Comparison of ENCODE assay signal across 16 mouse cellular contexts in the genomic region with DNA sequence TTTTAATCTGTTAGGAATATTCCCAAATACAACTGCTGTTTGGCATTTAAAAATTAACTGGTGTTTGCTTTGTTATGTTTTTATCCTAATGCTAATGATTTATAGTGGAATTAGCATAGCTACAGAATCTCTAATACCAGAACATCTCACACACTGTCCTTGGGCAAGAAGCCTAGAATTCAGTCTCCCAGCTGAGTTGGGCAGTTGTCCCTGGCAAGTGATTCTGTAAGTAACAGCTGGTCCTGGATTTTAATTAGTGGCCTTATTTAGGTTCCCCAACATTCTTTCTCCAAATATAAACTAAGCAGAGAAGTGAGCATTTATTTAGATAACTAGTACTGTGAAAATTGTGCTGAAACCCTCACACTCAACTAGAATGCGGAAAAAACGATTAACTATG.
DNase-seq lines count a peak whose midpoint lies in the region; ATAC-seq lines count a peak whose summit lies in the region.
"Had no signal": no experiment of that assay in that cellular context is flagged by ENCODE, and none has a peak within 500 bp of the region (broad histone marks: within the 10 kb centered on the region; RNA-seq: fewer than 3 reads in every experiment).

No protein-coding gene starts in this region.

- WGBS in midbrain, embryonic 14.5 days: 95% methylated on average over 2 of the region's 2 CpGs
- 92% methylated on average over 2 of the region's 2 CpGs for WGBS in midbrain, embryonic 11.5 days

- H3K27ac ChIP-seq in midbrain, embryonic 14.5 days (replicated peaks; ENCODE audit: low read depth, low read length): no peak overlapping the region
- H3K27ac ChIP-seq in midbrain, embryonic 11.5 days (ENCODE audit: low read depth, low read length): no peak overlapping the region
- H3K27ac ChIP-seq: embryonic facial prominence, embryonic 10.5 days; intestine, embryonic 15.5 days; liver, embryonic 15.5 days; midbrain, embryonic 13.5 days; neural tube, embryonic 15.5 days had no signal

- peak; percentile 11 for DNase-seq in adrenal gland, adult 2 months
- no peak for DNase-seq in adrenal gland, adult 18-20 months (ENCODE audit: low spot score in 2 of 2)
- peak; percentile 39 for DNase-seq in midbrain, embryonic 14.5 days
- no peak for DNase-seq in midbrain, embryonic 11.5 days (ENCODE audit: low spot score, missing footprints)
- DNase-seq in cerebellum, postnatal 36 days: peak; percentile 81 to 89
- peak; percentile 74 for DNase-seq in left cerebral cortex, postnatal 4 days
- DNase-seq in urinary bladder, postnatal 36 days (ENCODE audit: low spot score in 2 of 2): no peak
- DNase-seq in retina, embryonic 14.5 days (ENCODE audit: low spot score): no peak
- DNase-seq: thymus, postnatal 4 days had no signal

- no peak overlapping the region for H3K4me2 ChIP-seq in midbrain, embryonic 14.5 days (ENCODE audit: low read length)
- no peak overlapping the region for H3K4me2 ChIP-seq in midbrain, embryonic 11.5 days
- H3K4me2 ChIP-seq: heart, embryonic 12.5 days; intestine, embryonic 15.5 days; liver, embryonic 15.5 days; midbrain, embryonic 13.5 days; neural tube, embryonic 15.5 days had no signal

- H3K27me3 ChIP-seq in midbrain, embryonic 14.5 days (ENCODE audit: control insufficient read depth, insufficient read depth, low read length): no peaks in the 10 kb centered on the region
- no peaks in the 10 kb centered on the region for H3K27me3 ChIP-seq in midbrain, embryonic 11.5 days (ENCODE audit: control insufficient read depth, insufficient read depth, low read length)
- H3K27me3 ChIP-seq: heart, embryonic 12.5 days; intestine, embryonic 15.5 days; liver, embryonic 15.5 days; midbrain, embryonic 13.5 days; neural tube, embryonic 15.5 days had no signal

- H3K36me3 ChIP-seq in midbrain, embryonic 14.5 days (ENCODE audit: control insufficient read depth, insufficient read depth, low read length): no peaks in the 10 kb centered on the region
- no peaks in the 10 kb centered on the region for H3K36me3 ChIP-seq in midbrain, embryonic 11.5 days (ENCODE audit: control insufficient read depth, insufficient read depth, low read length)
- H3K36me3 ChIP-seq: embryonic facial prominence, embryonic 10.5 days; G1E; heart, embryonic 12.5 days; intestine, embryonic 15.5 days; liver, embryonic 15.5 days; midbrain, embryonic 13.5 days; neural tube, embryonic 15.5 days had no signal

- H3K9me3 ChIP-seq in midbrain, embryonic 14.5 days (ENCODE audit: control insufficient read depth, low read length): no peaks in the 10 kb centered on the region
- no peaks in the 10 kb centered on the region for H3K9me3 ChIP-seq in midbrain, embryonic 11.5 days (ENCODE audit: control insufficient read depth, low read length)
- H3K9me3 ChIP-seq: embryonic facial prominence, embryonic 10.5 days; G1E; heart, embryonic 12.5 days; intestine, embryonic 15.5 days; liver, embryonic 15.5 days; midbrain, embryonic 13.5 days; neural tube, embryonic 15.5 days had no signal

- no peak overlapping the region for H3K4me3 ChIP-seq in midbrain, embryonic 14.5 days (replicated peaks; ENCODE audit: low read depth, low read length)
- no peak overlapping the region for H3K4me3 ChIP-seq in midbrain, embryonic 11.5 days (ENCODE audit: low read depth, low read length)
- H3K4me3 ChIP-seq: embryonic facial prominence, embryonic 10.5 days; heart, embryonic 12.5 days; intestine, embryonic 15.5 days; liver, embryonic 15.5 days; midbrain, embryonic 13.5 days; neural tube, embryonic 15.5 days had no signal

- H3K9ac ChIP-seq in midbrain, embryonic 14.5 days (replicated peaks; ENCODE audit: low read length): no peak overlapping the region
- H3K9ac ChIP-seq in midbrain, embryonic 11.5 days (ENCODE audit: low read length): no peak overlapping the region
- H3K9ac ChIP-seq: heart, embryonic 12.5 days; intestine, embryonic 15.5 days; liver, embryonic 15.5 days; midbrain, embryonic 13.5 days; neural tube, embryonic 15.5 days had no signal

- ATAC-seq in midbrain, embryonic 14.5 days (ENCODE audit: low FRiP score, low TSS enrichment): no peak
- ATAC-seq in midbrain, embryonic 11.5 days (ENCODE audit: low FRiP score): no peak
- ATAC-seq: intestine, embryonic 15.5 days; midbrain, embryonic 13.5 days had no signal

- H3K4me1 ChIP-seq in midbrain, embryonic 14.5 days (ENCODE audit: control insufficient read depth, insufficient read depth, low read length): no peaks in the 10 kb centered on the region
- H3K4me1 ChIP-seq in midbrain, embryonic 11.5 days (ENCODE audit: control insufficient read depth, insufficient read depth, low read length): no peaks in the 10 kb centered on the region
- H3K4me1 ChIP-seq: embryonic facial prominence, embryonic 10.5 days; heart, embryonic 12.5 days; intestine, embryonic 15.5 days; liver, embryonic 15.5 days; midbrain, embryonic 13.5 days; neural tube, embryonic 15.5 days had no signal

- intact Hi-C loops in left cerebral cortex, postnatal 4 days (cut with DNase I): no loop called here

Comparison
In these comparisons a context has a peak if more than half of its experiments do, and no peak if none do; other contexts are left out.
1. DNase-seq: peak in adrenal gland, adult 2 months (single experiment), midbrain, embryonic 14.5 days (single experiment), cerebellum, postnatal 36 days (2 of 2) and left cerebral cortex, postnatal 4 days (single experiment); none in adrenal gland, adult 18-20 months (0 of 2), midbrain, embryonic 11.5 days (single experiment), urinary bladder, postnatal 36 days (0 of 2) and retina, embryonic 14.5 days (single experiment).